Mouse (Mus musculus): Measurements from ENCODE around the gene Snx5.

Gene Snx5

DNA sequence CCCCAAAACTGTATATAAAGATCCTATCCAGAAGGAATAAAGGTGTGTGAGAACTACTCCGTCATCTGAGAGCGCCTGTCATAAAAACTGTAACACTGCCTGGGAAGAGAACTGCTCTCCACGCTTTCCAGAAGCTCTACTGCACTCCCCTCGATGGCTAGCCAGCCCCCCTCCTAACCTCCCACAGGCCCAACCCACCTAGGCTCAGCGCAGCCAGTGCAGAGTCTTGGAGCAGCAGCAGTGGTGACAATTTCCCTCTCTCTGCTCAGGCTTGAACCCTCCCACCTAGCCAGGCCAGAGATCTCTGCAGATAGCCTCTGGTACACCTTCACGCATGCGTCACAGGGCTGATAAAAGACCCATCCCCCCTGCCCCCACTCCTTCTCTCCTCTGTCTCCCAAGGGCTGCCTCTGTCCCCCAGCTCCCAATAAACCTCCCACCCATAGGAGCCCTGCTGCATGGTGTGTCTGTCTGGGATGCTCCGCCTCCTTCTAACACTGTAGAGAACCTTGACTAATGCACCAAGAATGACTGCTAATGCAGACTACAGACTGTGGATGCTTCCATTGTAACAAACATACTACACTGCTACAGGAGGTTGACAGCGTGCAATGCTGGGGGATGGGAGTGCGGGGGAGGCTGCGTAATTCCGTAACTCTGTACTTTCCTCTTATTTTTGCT lies 43.7 kb downstream of the Snx5 start:
- DNase-seq, result no peak

- DNase-seq, result no peak
These were observed 46.4 kb downstream of the Snx5 start for GRCm38 (mm10) chr2:144224351-144224750.

- DNase-seq, result no peak
These were observed 55.1 kb downstream of the Snx5 start for GRCm38 (mm10) chr2:144215601-144216000.

DNA sequence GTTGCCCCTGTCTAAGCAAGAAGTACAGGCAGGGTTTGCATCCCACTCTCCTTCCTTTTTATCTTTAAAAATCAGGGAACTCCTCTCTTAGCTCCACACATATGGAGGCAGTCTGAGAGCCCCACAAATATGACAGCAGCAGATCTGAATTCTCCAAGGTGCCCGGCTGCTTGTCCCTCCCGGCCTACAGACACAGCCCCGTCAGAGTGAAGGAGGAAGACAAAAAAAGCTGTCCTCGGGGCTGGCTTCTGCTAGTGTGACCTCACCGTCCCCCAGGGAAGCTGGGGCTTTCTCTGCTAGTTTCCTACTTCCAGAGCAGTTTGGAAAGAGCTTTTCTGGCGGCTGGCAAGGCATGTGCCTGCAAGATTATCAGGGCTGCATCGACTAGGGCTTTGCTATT lies 55.5 kb downstream of the Snx5 start:
- DNase-seq, result no peak

GRCm38 (mm10) chr2:144214508-144215185 lies 56.1 kb downstream of the Snx5 start:
- no peak for DNase-seq

DNA sequence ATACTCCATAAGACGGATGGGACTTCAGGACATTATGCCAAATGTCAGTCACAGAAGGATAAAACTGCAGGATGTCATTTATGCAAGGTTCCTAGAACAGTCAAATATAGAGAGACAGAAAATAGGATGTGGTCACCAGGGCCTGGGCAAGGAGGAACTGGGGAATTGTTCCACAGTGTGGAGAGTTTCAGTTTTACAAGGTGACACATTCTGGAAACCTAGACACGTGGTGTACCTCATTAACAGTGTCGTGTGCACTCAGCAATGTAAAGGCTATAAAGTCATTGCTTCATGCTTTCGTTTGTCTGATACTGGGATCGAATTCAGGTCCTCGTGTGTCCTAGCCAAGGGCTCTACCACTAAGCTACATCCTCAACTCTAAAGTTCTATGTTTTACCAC lies 56.9 kb downstream of the Snx5 start:
- no peak for DNase-seq

DNA sequence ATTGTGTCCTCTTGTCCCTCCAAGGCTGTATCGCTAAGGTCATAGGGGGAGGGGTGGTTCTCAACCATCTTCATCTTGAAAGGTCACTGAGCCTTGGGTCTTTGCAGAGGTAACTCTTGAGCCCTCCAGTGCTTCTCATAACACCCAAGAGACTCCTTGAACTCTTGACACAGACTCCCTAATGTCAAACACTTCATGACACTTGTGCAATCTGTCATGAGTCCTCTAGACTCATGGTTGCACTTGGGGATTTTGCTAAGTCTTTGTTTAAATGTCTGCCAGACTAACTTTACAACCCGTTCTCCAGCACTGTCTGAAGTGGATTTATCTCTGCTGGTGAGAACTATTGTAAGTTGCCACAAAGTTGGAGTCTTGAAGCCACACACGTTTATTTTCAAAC lies 61.3 kb downstream of the Snx5 start:
- DNase-seq, result no peak

GRCm38 (mm10) chr2:144207365-144207764 lies 63.3 kb downstream of the Snx5 start:
- no peak for DNase-seq

DNA sequence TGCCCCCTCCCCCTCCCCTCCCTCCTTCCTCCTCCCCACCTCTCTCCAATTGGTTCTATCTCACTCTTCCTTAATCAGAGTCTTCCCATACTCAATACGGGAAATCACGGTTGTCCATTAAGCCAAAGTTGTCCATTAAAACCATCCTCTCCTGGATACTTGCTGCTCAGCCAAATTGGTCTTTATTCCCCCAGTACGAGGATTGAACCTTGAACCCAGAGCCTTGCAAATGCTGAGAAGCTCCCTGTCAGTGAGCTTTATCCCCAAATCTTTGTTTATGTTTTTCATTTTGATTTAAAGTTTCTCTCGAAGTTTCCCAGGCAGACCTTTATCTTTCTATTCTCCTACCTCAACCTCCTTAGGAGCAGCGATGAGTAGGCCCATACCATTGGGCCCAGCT lies 67.7 kb downstream of the Snx5 start:
- DNase-seq, result no peak

DNA sequence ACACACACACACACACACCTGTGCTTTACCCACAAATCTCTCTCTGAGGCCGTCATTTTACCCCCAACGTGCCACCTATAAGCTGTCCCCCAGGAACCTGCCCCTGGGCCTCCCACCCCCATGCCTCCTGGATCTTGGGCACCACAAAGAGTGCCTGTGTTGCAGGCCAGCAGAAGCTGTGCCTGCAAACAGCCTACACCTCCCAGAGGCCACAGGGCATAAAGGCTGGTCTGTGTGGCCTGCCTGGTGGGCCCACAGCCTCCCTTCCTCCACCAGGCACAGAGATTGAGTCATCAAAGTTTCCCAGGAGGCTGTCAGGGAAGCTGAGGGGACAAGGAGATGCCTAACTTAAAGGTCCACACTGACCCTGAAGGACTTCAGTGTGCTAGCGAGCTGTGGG lies 68.1 kb downstream of the Snx5 start:
- no peak for DNase-seq

DNA sequence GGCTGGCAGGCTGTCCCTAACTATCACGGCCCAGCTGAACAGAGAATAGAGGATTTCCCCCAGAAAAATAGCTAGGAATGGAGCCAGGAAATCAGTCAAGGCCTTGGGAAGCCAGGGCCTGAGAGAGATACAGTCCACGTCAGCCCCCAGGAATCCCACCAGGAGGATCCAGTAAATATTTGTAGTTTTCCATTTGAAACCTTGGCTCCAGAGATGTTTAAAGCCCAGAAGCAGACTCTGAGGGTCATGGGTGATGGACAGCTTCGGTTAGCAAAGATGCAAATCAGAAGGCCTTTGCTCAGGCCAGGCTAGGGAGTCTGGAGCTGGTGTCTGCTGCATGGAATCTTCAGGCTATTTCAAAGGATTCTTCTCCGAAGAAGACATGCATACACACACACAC lies 68.6 kb downstream of the Snx5 start:
- DNase-seq, result no peak

Data from right cerebral cortex, postnatal 14 days (tissue).